Mouse (Mus musculus): ENCODE data around the gene Nr3c2. TPM values are rescaled to one million over a fixed set of nuclear protein-coding genes. Genes with fewer than 3 reads are reported as not detected.

Nr3c2 gene
- polyA plus RNA-seq, 1 experiment from 2014 or later, result 3.6 TPM

GRCm38 (mm10) chr8:77086036-77086435 is 186.8 kb downstream of the Nr3c2 start:
- Histone ChIP-seq H3K27me3 (ENCODE audit: control insufficient read depth, insufficient read depth, low read depth, low read length) (no peaks in the 10 kb centered on the region), H3K9me3 (ENCODE audit: control insufficient read depth, low read length) (no peaks in the 10 kb centered on the region), H3K4me3 (ENCODE audit: low read length) (no peak overlapping the region), H3K4me2 (ENCODE audit: low read depth, low read length) (no peak overlapping the region), H3K9ac (ENCODE audit: low read length) (no peak overlapping the region), H3K4me1 (replicated peaks; ENCODE audit: control insufficient read depth, insufficient read depth, low read length) (no peaks in the 10 kb centered on the region; the same call in 1 of the 2 replicates), H3K27ac (ENCODE audit: low read length) (no peak overlapping the region), H3K36me3 (ENCODE audit: control insufficient read depth, insufficient read depth, low read length) (no peaks in the 10 kb centered on the region)
- 45% methylated on average over 8 of the region's 8 CpGs for WGBS
- no peak for ATAC-seq (ENCODE audit: low read depth)

GRCm38 (mm10) chr8:77096721-77097120 is 197.5 kb downstream of the Nr3c2 start:
- no peaks in the 10 kb centered on the region for H3K27me3 ChIP-seq (ENCODE audit: control insufficient read depth, insufficient read depth, low read depth, low read length)
- no peak for ATAC-seq (ENCODE audit: low read depth)
- H3K27ac ChIP-seq (ENCODE audit: low read length), result no peak overlapping the region
- no peak overlapping the region for H3K4me3 ChIP-seq (ENCODE audit: low read length)
- no peak overlapping the region for H3K4me2 ChIP-seq (ENCODE audit: low read depth, low read length)
- no peak overlapping the region for H3K9ac ChIP-seq (ENCODE audit: low read length)
- WGBS, result 27% methylated on average over 4 of the region's 4 CpGs
- no peaks in the 10 kb centered on the region for H3K9me3 ChIP-seq (ENCODE audit: control insufficient read depth, low read length)
- H3K4me1 ChIP-seq (replicated peaks; ENCODE audit: control insufficient read depth, insufficient read depth, low read length), result no peaks in the 10 kb centered on the region
- H3K36me3 ChIP-seq (ENCODE audit: control insufficient read depth, insufficient read depth, low read length), result no peaks in the 10 kb centered on the region

GRCm38 (mm10) chr8:77098101-77098500 is 198.9 kb downstream of the Nr3c2 start:
- no peak overlapping the region for H3K4me2 ChIP-seq (ENCODE audit: low read depth, low read length)
- 81% methylated on average over 10 of the region's 10 CpGs for WGBS
- no peaks in the 10 kb centered on the region for H3K36me3 ChIP-seq (ENCODE audit: control insufficient read depth, insufficient read depth, low read length)
- H3K9ac ChIP-seq (ENCODE audit: low read length), result no peak overlapping the region
- no peak for ATAC-seq (ENCODE audit: low read depth)
- no peaks in the 10 kb centered on the region for H3K27me3 ChIP-seq (ENCODE audit: control insufficient read depth, insufficient read depth, low read depth, low read length)
- no peaks in the 10 kb centered on the region for H3K4me1 ChIP-seq (replicated peaks; ENCODE audit: control insufficient read depth, insufficient read depth, low read length)
- no peak overlapping the region for H3K27ac ChIP-seq (ENCODE audit: low read length)
- H3K9me3 ChIP-seq (ENCODE audit: control insufficient read depth, low read length), result no peaks in the 10 kb centered on the region
- no peak overlapping the region for H3K4me3 ChIP-seq (ENCODE audit: low read length)

DNA sequence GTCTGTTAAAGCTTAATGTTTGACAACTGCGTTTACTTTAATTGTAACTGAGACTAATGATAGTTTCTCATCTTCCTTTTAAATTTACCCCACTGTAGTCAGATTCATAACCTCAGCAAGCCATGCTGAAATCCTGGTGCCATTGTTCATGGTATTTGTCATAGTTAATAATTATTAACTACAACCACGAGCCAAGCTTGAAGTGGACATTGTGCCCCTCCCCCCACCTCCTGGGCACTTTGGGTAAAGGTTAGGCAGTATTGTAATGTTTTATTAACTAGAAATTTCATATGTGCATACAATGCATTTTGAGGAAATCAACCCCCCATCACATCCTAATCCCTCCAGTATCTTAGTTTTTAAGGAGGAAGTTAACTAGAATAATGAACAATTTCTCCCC is 201.1 kb downstream of the Nr3c2 start:
- Histone ChIP-seq H3K4me2 (ENCODE audit: low read depth, low read length) (no peak overlapping the region), H3K4me3 (ENCODE audit: low read length) (no peak overlapping the region), H3K36me3 (ENCODE audit: control insufficient read depth, insufficient read depth, low read length) (no peaks in the 10 kb centered on the region), H3K9me3 (ENCODE audit: control insufficient read depth, low read length) (no peaks in the 10 kb centered on the region), H3K4me1 (replicated peaks; ENCODE audit: control insufficient read depth, insufficient read depth, low read length) (no peaks in the 10 kb centered on the region), H3K27me3 (ENCODE audit: control insufficient read depth, insufficient read depth, low read depth, low read length) (no peaks in the 10 kb centered on the region), H3K27ac (ENCODE audit: low read length) (no peak overlapping the region), H3K9ac (ENCODE audit: low read length) (no peak overlapping the region)
- WGBS, result 58% methylated on average over 2 of the region's 2 CpGs
- no peak for ATAC-seq (ENCODE audit: low read depth)

- Histone ChIP-seq H3K27ac (ENCODE audit: low read length) (no peak overlapping the region), H3K4me3 (ENCODE audit: low read length) (no peak overlapping the region), H3K36me3 (ENCODE audit: control insufficient read depth, insufficient read depth, low read length) (no peaks in the 10 kb centered on the region), H3K4me1 (replicated peaks; ENCODE audit: control insufficient read depth, insufficient read depth, low read length) (no peaks in the 10 kb centered on the region), H3K9ac (ENCODE audit: low read length) (no peak overlapping the region), H3K9me3 (ENCODE audit: control insufficient read depth, low read length) (no peaks in the 10 kb centered on the region), H3K27me3 (ENCODE audit: control insufficient read depth, insufficient read depth, low read depth, low read length) (no peaks in the 10 kb centered on the region), H3K4me2 (ENCODE audit: low read depth, low read length) (no peak overlapping the region)
- no peak for ATAC-seq (ENCODE audit: low read depth)
- 92% methylated on average over 7 of the region's 7 CpGs for WGBS
Measured at GRCm38 (mm10) chr8:77102879-77103278, 203.6 kb downstream of the Nr3c2 start.

- WGBS, result 75% methylated on average over 2 of the region's 2 CpGs
- H3K9me3 ChIP-seq (ENCODE audit: control insufficient read depth, low read length), result no peaks in the 10 kb centered on the region
- ATAC-seq (ENCODE audit: low read depth), result no peak
Measured at GRCm38 (mm10) chr8:77112719-77113118, 213.5 kb downstream of the Nr3c2 start.

GRCm38 (mm10) chr8:77114769-77115168 is 215.5 kb downstream of the Nr3c2 start:
- no peak overlapping the region for H3K27ac ChIP-seq (ENCODE audit: low read length)
- H3K27me3 ChIP-seq (ENCODE audit: control insufficient read depth, insufficient read depth, low read depth, low read length), result no peaks in the 10 kb centered on the region
- no peaks in the 10 kb centered on the region for H3K9me3 ChIP-seq (ENCODE audit: control insufficient read depth, low read length)
- no peaks in the 10 kb centered on the region for H3K4me1 ChIP-seq (replicated peaks; ENCODE audit: control insufficient read depth, insufficient read depth, low read length)
- no peak overlapping the region for H3K9ac ChIP-seq (ENCODE audit: low read length)
- no peak for ATAC-seq (ENCODE audit: low read depth)
- no peak overlapping the region for H3K4me2 ChIP-seq (ENCODE audit: low read depth, low read length)
- no peaks in the 10 kb centered on the region for H3K36me3 ChIP-seq (ENCODE audit: control insufficient read depth, insufficient read depth, low read length)
- 81% methylated on average over 10 of the region's 10 CpGs for WGBS
- H3K4me3 ChIP-seq (ENCODE audit: low read length), result no peak overlapping the region

More at GRCm38 (mm10) chr8:77112719-77113118, 213.5 kb downstream of the Nr3c2 start:
- H3K4me1 ChIP-seq (replicated peaks; ENCODE audit: control insufficient read depth, insufficient read depth, low read length), result no peaks in the 10 kb centered on the region
- no peaks in the 10 kb centered on the region for H3K36me3 ChIP-seq (ENCODE audit: control insufficient read depth, insufficient read depth, low read length)
- no peak overlapping the region for H3K4me3 ChIP-seq (ENCODE audit: low read length)
- H3K9ac ChIP-seq (ENCODE audit: low read length), result no peak overlapping the region
- no peaks in the 10 kb centered on the region for H3K27me3 ChIP-seq (ENCODE audit: control insufficient read depth, insufficient read depth, low read depth, low read length)
- no peak overlapping the region for H3K4me2 ChIP-seq (ENCODE audit: low read depth, low read length)
- H3K27ac ChIP-seq (ENCODE audit: low read length), result no peak overlapping the region

DNA sequence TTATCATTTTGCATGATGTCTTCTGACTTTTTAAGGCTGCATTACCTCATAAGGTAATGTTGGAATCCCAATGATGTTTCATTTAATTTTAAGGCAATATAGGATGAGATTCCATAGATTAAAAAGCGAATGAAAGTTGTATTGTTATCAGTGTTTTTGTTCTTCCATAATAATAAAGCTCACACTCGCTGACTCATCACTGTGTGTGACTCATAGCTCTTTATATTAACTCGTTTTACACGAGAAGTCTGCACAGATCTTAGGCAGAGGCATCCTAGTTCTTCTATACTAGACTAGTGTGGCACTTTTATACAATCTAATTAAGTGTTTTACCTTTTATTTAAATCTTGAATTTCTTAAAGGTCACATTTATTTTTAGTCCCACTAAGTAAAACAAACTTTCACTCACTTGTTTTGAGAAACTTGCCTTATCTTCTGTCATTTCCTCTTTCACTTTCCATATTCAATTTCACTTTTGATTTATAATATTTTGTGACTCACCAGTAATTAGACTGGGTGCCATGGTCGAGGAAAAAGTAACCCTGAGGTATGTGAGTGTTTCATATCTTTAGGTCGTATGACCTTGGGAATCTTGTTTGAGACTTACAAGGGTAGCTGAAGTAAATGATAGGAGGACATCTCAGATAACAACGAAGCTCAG is 217.3 kb downstream of the Nr3c2 start:
- H3K9ac ChIP-seq (ENCODE audit: low read length), result no peak overlapping the region
- no peak for ATAC-seq (ENCODE audit: low read depth)
- H3K27me3 ChIP-seq (ENCODE audit: control insufficient read depth, insufficient read depth, low read depth, low read length), result no peaks in the 10 kb centered on the region
- WGBS, result 44% methylated on average over 7 of the region's 7 CpGs
- no peak overlapping the region for H3K4me3 ChIP-seq (ENCODE audit: low read length)
- peaks cover 4% of the 10 kb centered on the region for H3K4me1 ChIP-seq (replicated peaks; ENCODE audit: control insufficient read depth, insufficient read depth, low read length)
- no peaks in the 10 kb centered on the region for H3K9me3 ChIP-seq (ENCODE audit: control insufficient read depth, low read length)
- H3K36me3 ChIP-seq (ENCODE audit: control insufficient read depth, insufficient read depth, low read length), result no peaks in the 10 kb centered on the region
- H3K4me2 ChIP-seq (ENCODE audit: low read depth, low read length), result no peak overlapping the region
- H3K27ac ChIP-seq (ENCODE audit: low read length), result no peak overlapping the region

DNA sequence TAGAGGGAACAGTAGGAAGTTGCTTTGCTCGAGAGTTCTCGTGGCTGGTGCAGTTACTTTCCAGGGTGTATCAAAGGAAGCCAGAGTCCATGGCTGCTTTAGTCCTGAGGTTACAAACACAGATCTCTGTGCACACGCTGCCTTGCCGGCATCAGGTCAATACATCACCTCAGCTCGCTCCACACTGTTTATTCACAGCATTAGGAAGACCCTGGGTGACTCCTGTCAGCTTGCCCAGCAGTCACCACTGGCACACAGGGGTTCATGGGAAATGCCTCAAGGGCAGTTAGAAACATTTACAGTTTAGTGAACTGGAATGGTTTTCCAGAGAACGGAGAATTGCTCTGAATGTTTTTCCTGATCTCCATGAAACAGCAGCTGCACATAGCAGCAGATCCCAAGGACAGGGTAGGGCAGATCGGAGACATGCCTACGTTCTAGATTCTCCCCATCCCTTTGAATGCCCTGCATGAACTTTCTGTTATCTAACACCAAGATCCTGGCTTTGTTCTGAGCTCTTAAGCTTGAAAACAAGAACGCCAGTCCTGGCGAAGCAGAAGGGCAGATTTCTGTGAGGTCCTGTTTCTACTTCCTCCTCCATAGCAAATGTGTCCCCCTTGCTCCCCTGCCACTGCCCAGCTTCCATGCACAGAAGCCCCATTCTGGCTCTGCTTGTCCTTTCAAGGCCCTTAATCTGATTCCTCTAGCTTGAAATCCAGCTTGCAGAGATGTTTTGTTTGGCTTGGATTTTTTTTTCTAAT is 221.7 kb downstream of the Nr3c2 start:
- Histone ChIP-seq H3K4me3 (ENCODE audit: low read length) (no peak overlapping the region), H3K27ac (ENCODE audit: low read length) (no peak overlapping the region), H3K9me3 (ENCODE audit: control insufficient read depth, low read length) (no peaks in the 10 kb centered on the region), H3K4me2 (ENCODE audit: low read depth, low read length) (no peak overlapping the region), H3K4me1 (replicated peaks; ENCODE audit: control insufficient read depth, insufficient read depth, low read length) (peaks cover 4% of the 10 kb centered on the region), H3K27me3 (ENCODE audit: control insufficient read depth, insufficient read depth, low read depth, low read length) (no peaks in the 10 kb centered on the region), H3K36me3 (ENCODE audit: control insufficient read depth, insufficient read depth, low read length) (no peaks in the 10 kb centered on the region), H3K9ac (ENCODE audit: low read length) (no peak overlapping the region)
- ATAC-seq (ENCODE audit: low read depth), result no peak
- 37% methylated on average over 10 of the region's 10 CpGs for WGBS
